Mouse (Mus musculus) brain, embryonic 14.5 days (tissue): Measurements from ENCODE around the gene Atp11a.

Experiments
- CTCF ChIP-seq: fragments of 200-500 bp; IDR thresholded peaks from 2 replicates; pipeline ENCODE4 v1.5.1; 2012; ENCODE audit warnings: inconsistent platforms, mild to moderate bottlenecking, moderate library complexity, borderline replicate concordance; ENCODE audit not compliant: insufficient read depth, insufficient read length; ENCODE audit errors: extremely low read depth
- POLR2A ChIP-seq: fragments of 200-500 bp; IDR thresholded peaks from 2 replicates; pipeline ENCODE4 v1.6.1; 2012; ENCODE audit warnings: mild to moderate bottlenecking, inconsistent platforms, borderline replicate concordance; ENCODE audit not compliant: poor library complexity, insufficient read depth, insufficient read length, severe bottlenecking; ENCODE audit errors: extremely low read depth

- TF ChIP-seq CTCF (no peak), POLR2A (no peak)
Observed at GRCm38 (mm10) chr8:12749116-12749515, 7.7 kb upstream of the Atp11a start.
